Mouse (Mus musculus) forebrain, embryonic 13.5 days (tissue): ENCODE measurements at regions not wholly inside any gene's neighbourhood (a gene's known extent, or its start where the extent isn't known, plus 50 kb on each side); places are given as distances from the start of the nearest gene placed in this dataset.

Experiments
- ATAC-seq: fragments of 200-750 bp; cut with Nextera tagmentation; 2 replicates; pipeline ENCODE4 v1.8.0; 2017
- H3K27ac ChIP-seq: fragments of 300-500 bp; sonication (generic); 2 replicates; pipeline ENCODE4 v1.5.1; 2015; ENCODE audit warnings: inconsistent platforms, mild to moderate bottlenecking, moderate library complexity
- H3K27me3 ChIP-seq: fragments of 300-500 bp; sonication (generic); 2 replicates; pipeline ENCODE4 v1.6.1; 2015; ENCODE audit warnings: mild to moderate bottlenecking, inconsistent platforms
- H3K36me3 ChIP-seq: fragments of 300-500 bp; sonication (generic); 2 replicates; pipeline ENCODE4 v1.6.1; 2015; ENCODE audit warnings: mild to moderate bottlenecking, inconsistent platforms; ENCODE audit not compliant: poor library complexity, severe bottlenecking
- H3K4me1 ChIP-seq: fragments of 300-500 bp; sonication (generic); 2 replicates; pipeline ENCODE4 v1.6.1; 2015; ENCODE audit warnings: inconsistent platforms
- H3K4me2 ChIP-seq: fragments of 300-500 bp; sonication (generic); 2 replicates; pipeline ENCODE4 v1.6.1; 2015; ENCODE audit warnings: inconsistent platforms, mild to moderate bottlenecking, moderate library complexity
- H3K4me3 ChIP-seq: fragments of 300-500 bp; sonication (generic); 2 replicates; pipeline ENCODE4 v1.5.1; 2015; ENCODE audit warnings: mild to moderate bottlenecking, inconsistent platforms
- H3K9ac ChIP-seq: fragments of 300-500 bp; sonication (generic); 2 replicates; pipeline ENCODE4 v1.6.1; 2015; ENCODE audit warnings: mild to moderate bottlenecking, inconsistent platforms
- H3K9me3 ChIP-seq: fragments of 300-500 bp; sonication (generic); replicated peaks from 2 replicates; pipeline ENCODE4 v1.6.1; 2016; ENCODE audit warnings: inconsistent platforms
- WGBS: fragments of 180-500 bp; shearing (Covaris S2); methylation state at CpG from one replicate; pipeline ENCODE4 v1.1.7; 2015; 5-methylcytosine and 5-hydroxymethylcytosine counted together

GRCm38 (mm10) chr7:70870841-70871534 lies 480.3 kb downstream of the Gm10295 start:
- no peak overlapping the region for H3K4me2 ChIP-seq
- 80% methylated on average over 10 of the region's 10 CpGs for WGBS
- no peaks in the 10 kb centered on the region for H3K27me3 ChIP-seq

GRCm38 (mm10) chr7:70869125-70869524 lies 482.2 kb downstream of the Gm10295 start:
- Histone ChIP-seq H3K4me1 (no peaks in the 10 kb centered on the region), H3K27ac (no peak overlapping the region), H3K9ac (no peak overlapping the region), H3K4me2 (no peak overlapping the region), H3K27me3 (no peaks in the 10 kb centered on the region), H3K36me3 (no peaks in the 10 kb centered on the region), H3K9me3 (no peaks in the 10 kb centered on the region), H3K4me3 (no peak overlapping the region)
- 82% methylated on average over 1 of the region's 1 CpGs for WGBS
- ATAC-seq, result no peak

More at GRCm38 (mm10) chr7:70870841-70871534, 480.3 kb downstream of the Gm10295 start:
- Histone ChIP-seq H3K4me1 (no peaks in the 10 kb centered on the region), H3K9me3 (no peaks in the 10 kb centered on the region), H3K27ac (no peak overlapping the region), H3K36me3 (no peaks in the 10 kb centered on the region), H3K9ac (no peak overlapping the region), H3K4me3 (no peak overlapping the region)
- ATAC-seq, result no peak

- H3K4me3 ChIP-seq, result no peak overlapping the region
- H3K9ac ChIP-seq, result no peak overlapping the region
- 68% methylated on average over 4 of the region's 4 CpGs for WGBS
- no peak for ATAC-seq
- H3K4me2 ChIP-seq, result no peak overlapping the region
- no peaks in the 10 kb centered on the region for H3K36me3 ChIP-seq
- H3K27ac ChIP-seq, result no peak overlapping the region
- peaks cover 13% of the 10 kb centered on the region for H3K4me1 ChIP-seq
- H3K9me3 ChIP-seq, result no peaks in the 10 kb centered on the region
- H3K27me3 ChIP-seq, result 0 out of 2 replicates have a peak, but pooled peaks cover 2% of the 10 kb centered on the region
Measured at GRCm38 (mm10) chr7:70859957-70860356, 491.3 kb downstream of the Gm10295 start.

- no peak for ATAC-seq
- H3K9me3 ChIP-seq, result no peaks in the 10 kb centered on the region
- no peaks in the 10 kb centered on the region for H3K36me3 ChIP-seq
- no peak overlapping the region for H3K4me2 ChIP-seq
- 90% methylated on average over 2 of the region's 2 CpGs for WGBS
- H3K9ac ChIP-seq, result no peak overlapping the region
- no peak overlapping the region for H3K4me3 ChIP-seq
- no peaks in the 10 kb centered on the region for H3K27me3 ChIP-seq
- H3K27ac ChIP-seq, result no peak overlapping the region
- H3K4me1 ChIP-seq, result no peaks in the 10 kb centered on the region
Measured at GRCm38 (mm10) chr7:70850726-70851125, 484.2 kb upstream of the Nr2f2 start.

GRCm38 (mm10) chr7:70848016-70848776 lies 481.7 kb upstream of the Nr2f2 start:
- no peak for ATAC-seq
- H3K27me3 ChIP-seq, result no peaks in the 10 kb centered on the region

GRCm38 (mm10) chr7:70847450-70847993 lies 481.0 kb upstream of the Nr2f2 start:
- H3K9me3 ChIP-seq, result no peaks in the 10 kb centered on the region
- 80% methylated on average over 8 of the region's 8 CpGs for WGBS

More at GRCm38 (mm10) chr7:70848016-70848776, 481.7 kb upstream of the Nr2f2 start:
- Histone ChIP-seq H3K36me3 (no peaks in the 10 kb centered on the region), H3K4me2 (no peak overlapping the region), H3K4me3 (no peak overlapping the region), H3K27ac (no peak overlapping the region), H3K4me1 (no peaks in the 10 kb centered on the region), H3K9me3 (no peaks in the 10 kb centered on the region), H3K9ac (no peak overlapping the region)
- 66% methylated on average over 4 of the region's 4 CpGs for WGBS

GRCm38 (mm10) chr7:70846076-70846475 lies 479.5 kb upstream of the Nr2f2 start:
- 16% methylated on average over 4 of the region's 4 CpGs for WGBS
- H3K27me3 ChIP-seq, result no peaks in the 10 kb centered on the region
- H3K27ac ChIP-seq, result no peak overlapping the region
- no peak for ATAC-seq
- H3K36me3 ChIP-seq, result no peaks in the 10 kb centered on the region
- no peak overlapping the region for H3K9ac ChIP-seq
- no peak overlapping the region for H3K4me3 ChIP-seq
- no peak overlapping the region for H3K4me2 ChIP-seq
- no peaks in the 10 kb centered on the region for H3K4me1 ChIP-seq
- H3K9me3 ChIP-seq, result no peaks in the 10 kb centered on the region

More at GRCm38 (mm10) chr7:70847450-70847993, 481.0 kb upstream of the Nr2f2 start:
- no peak overlapping the region for H3K4me3 ChIP-seq
- H3K27me3 ChIP-seq, result no peaks in the 10 kb centered on the region
- H3K36me3 ChIP-seq, result no peaks in the 10 kb centered on the region
- no peak overlapping the region for H3K9ac ChIP-seq
- no peaks in the 10 kb centered on the region for H3K4me1 ChIP-seq
- H3K27ac ChIP-seq, result no peak overlapping the region
- no peak overlapping the region for H3K4me2 ChIP-seq
- no peak for ATAC-seq

GRCm38 (mm10) chr7:70840142-70840541 lies 473.6 kb upstream of the Nr2f2 start:
- Histone ChIP-seq H3K4me2 (no peak overlapping the region), H3K9ac (no peak overlapping the region), H3K4me1 (no peaks in the 10 kb centered on the region), H3K27ac (no peak overlapping the region), H3K9me3 (no peaks in the 10 kb centered on the region), H3K4me3 (no peak overlapping the region), H3K27me3 (no peaks in the 10 kb centered on the region), H3K36me3 (no peaks in the 10 kb centered on the region)
- ATAC-seq, result no peak
- 90% methylated on average over 1 of the region's 1 CpGs for WGBS

GRCm38 (mm10) chr7:70839190-70839589 lies 472.7 kb upstream of the Nr2f2 start:
- no peak for ATAC-seq
- H3K27ac ChIP-seq, result no peak overlapping the region
- H3K4me2 ChIP-seq, result no peak overlapping the region
- no peak overlapping the region for H3K4me3 ChIP-seq
- H3K27me3 ChIP-seq, result no peaks in the 10 kb centered on the region
- H3K9me3 ChIP-seq, result no peaks in the 10 kb centered on the region
- no peak overlapping the region for H3K9ac ChIP-seq
- H3K36me3 ChIP-seq, result no peaks in the 10 kb centered on the region
- H3K4me1 ChIP-seq, result no peaks in the 10 kb centered on the region
- WGBS, result 86% methylated on average over 2 of the region's 2 CpGs

- no peaks in the 10 kb centered on the region for H3K9me3 ChIP-seq
- no peaks in the 10 kb centered on the region for H3K4me1 ChIP-seq
- H3K4me2 ChIP-seq, result no peak overlapping the region
- no peak overlapping the region for H3K4me3 ChIP-seq
- H3K27me3 ChIP-seq, result no peaks in the 10 kb centered on the region
- H3K36me3 ChIP-seq, result no peaks in the 10 kb centered on the region
- WGBS, result 62% methylated on average over 4 of the region's 4 CpGs
- no peak overlapping the region for H3K27ac ChIP-seq
- no peak for ATAC-seq
- no peak overlapping the region for H3K9ac ChIP-seq
Measured at GRCm38 (mm10) chr7:70834787-70835461, 468.4 kb upstream of the Nr2f2 start.

- WGBS, result 75% methylated on average over 5 of the region's 5 CpGs
- H3K27me3 ChIP-seq, result no peaks in the 10 kb centered on the region
- no peaks in the 10 kb centered on the region for H3K9me3 ChIP-seq
- no peaks in the 10 kb centered on the region for H3K4me1 ChIP-seq
- no peaks in the 10 kb centered on the region for H3K36me3 ChIP-seq
- ATAC-seq, result no peak
- no peak overlapping the region for H3K27ac ChIP-seq
- no peak overlapping the region for H3K9ac ChIP-seq
- no peak overlapping the region for H3K4me3 ChIP-seq
- no peak overlapping the region for H3K4me2 ChIP-seq
Measured at GRCm38 (mm10) chr7:70828486-70829195, 462.1 kb upstream of the Nr2f2 start.
